Mouse (Mus musculus) embryonic facial prominence, embryonic 15.5 days (tissue): ENCODE data around the gene Atg4b. TPM values are rescaled to one million over a fixed set of nuclear protein-coding genes. Genes with fewer than 3 reads are reported as not detected.
"Not testable (repeated sequence)": the region's sequence is repeated elsewhere in the genome, so short reads cannot be mapped to it uniquely, and the experiment has no call there.

Experiments
- ATAC-seq: fragments of 200-750 bp; cut with Nextera tagmentation; 2 replicates; pipeline ENCODE4 v1.8.0; 2017; ENCODE audit warnings: low read depth, moderate TSS enrichment; ENCODE audit not compliant: insufficient number of reproducible peaks, low FRiP score, low TSS enrichment
- H3K27ac ChIP-seq: fragments of 300-500 bp; sonication (generic); replicated peaks from 2 replicates; pipeline ENCODE4 v1.5.1; 2015; ENCODE audit warnings: mild to moderate bottlenecking, inconsistent platforms
- H3K27me3 ChIP-seq: fragments of 300-500 bp; sonication (generic); 2 replicates; pipeline ENCODE4 v1.6.1; 2015; ENCODE audit warnings: inconsistent platforms
- H3K36me3 ChIP-seq: fragments of 300-500 bp; sonication (generic); 2 replicates; pipeline ENCODE4 v1.6.1; 2015; ENCODE audit warnings: mild to moderate bottlenecking, inconsistent platforms
- H3K4me1 ChIP-seq: fragments of 300-500 bp; sonication (generic); 2 replicates; pipeline ENCODE4 v1.6.1; 2015; ENCODE audit warnings: inconsistent platforms
- H3K4me2 ChIP-seq: fragments of 300-500 bp; sonication (generic); replicated peaks from 2 replicates; pipeline ENCODE4 v1.6.1; 2015; ENCODE audit warnings: mild to moderate bottlenecking, inconsistent platforms
- H3K4me3 ChIP-seq: fragments of 300-500 bp; sonication (generic); replicated peaks from 2 replicates; pipeline ENCODE4 v1.5.1; 2015; ENCODE audit warnings: mild to moderate bottlenecking, inconsistent platforms
- H3K9ac ChIP-seq: fragments of 300-500 bp; sonication (generic); 2 replicates; pipeline ENCODE4 v1.6.1; 2015; ENCODE audit warnings: inconsistent platforms
- H3K9me3 ChIP-seq: fragments of 300-500 bp; sonication (generic); replicated peaks from 2 replicates; pipeline ENCODE4 v1.6.1; 2016; ENCODE audit warnings: inconsistent platforms
- whole genome bisulfite sequencing: fragments of 180-500 bp; shearing (Covaris S2); methylation state at CpG from one replicate; pipeline ENCODE4 v1.1.7; 2015; 5-methylcytosine and 5-hydroxymethylcytosine counted together
- polyA plus RNA-seq: library from polyadenylated mRNA; unstranded; fragments of >200 nt; fragmentation: Nextera tagmentation; extraction: Ambion mirVana; gene quantifications from 2 replicates; pipeline ENCODE4 v1.2.1, GENCODE M21; 2015

The Atg4b gene
- polyA plus RNA-seq, 1 experiment from 2014 or later = 78.5 TPM

DNA sequence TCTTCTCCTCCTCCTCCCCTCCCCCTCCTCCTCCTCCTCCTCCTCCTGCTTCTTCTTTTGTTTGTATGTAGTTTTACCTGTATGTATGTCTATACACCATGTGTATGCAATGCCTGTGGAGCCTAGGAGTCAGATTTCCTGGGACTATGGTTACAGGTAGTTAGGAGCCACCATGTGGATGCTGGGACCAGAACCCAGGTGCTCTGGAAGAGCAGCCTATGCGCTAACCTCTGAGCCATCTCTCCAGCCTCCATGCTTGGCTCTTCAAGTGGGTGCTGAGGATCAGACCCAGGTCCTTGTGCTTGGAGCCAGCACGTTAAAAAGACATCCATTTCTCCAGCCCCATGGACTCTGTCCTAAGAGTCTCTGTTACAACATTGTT lies 85.2 kb downstream of the Atg4b start:
- Histone ChIP-seq H3K27me3 (no peaks in the 10 kb centered on the region), H3K4me2 (no peak overlapping the region), H3K4me1 (no peaks in the 10 kb centered on the region), H3K27ac (no peak overlapping the region), H3K9me3 (no peaks in the 10 kb centered on the region), H3K36me3 (peaks cover 21% of the 10 kb centered on the region), H3K9ac (no peak overlapping the region), H3K4me3 (no peak overlapping the region)
- 88% methylated on average over 2 of the region's 2 CpGs for WGBS
- no peak for ATAC-seq

DNA sequence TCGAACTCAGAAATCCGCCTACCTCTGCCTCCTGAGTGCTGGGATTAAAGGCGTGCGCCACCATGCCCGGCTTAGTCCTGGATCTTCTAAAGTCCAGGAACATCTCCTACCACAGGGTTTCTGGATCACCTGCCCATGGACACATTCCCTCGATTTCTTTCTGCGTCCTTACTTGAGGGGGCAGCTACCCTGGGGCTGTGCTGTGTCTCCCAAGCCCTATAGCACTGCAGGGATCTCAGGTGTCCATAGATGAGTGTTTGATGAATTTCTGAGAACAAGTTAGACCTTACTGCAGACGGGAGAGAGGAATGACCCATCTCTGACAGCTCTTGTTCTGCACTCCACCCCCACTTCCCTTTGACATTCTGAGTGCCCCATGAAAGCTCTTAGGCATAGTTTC lies 86.0 kb downstream of the Atg4b start:
- Histone ChIP-seq H3K4me2 (no peak overlapping the region), H3K27me3 (no peaks in the 10 kb centered on the region), H3K4me1 (no peaks in the 10 kb centered on the region), H3K4me3 (no peak overlapping the region), H3K36me3 (peaks cover 21% of the 10 kb centered on the region), H3K9me3 (no peaks in the 10 kb centered on the region), H3K9ac (no peak overlapping the region), H3K27ac (no peak overlapping the region)
- 94% methylated on average over 8 of the region's 8 CpGs for WGBS
- ATAC-seq = no peak

DNA sequence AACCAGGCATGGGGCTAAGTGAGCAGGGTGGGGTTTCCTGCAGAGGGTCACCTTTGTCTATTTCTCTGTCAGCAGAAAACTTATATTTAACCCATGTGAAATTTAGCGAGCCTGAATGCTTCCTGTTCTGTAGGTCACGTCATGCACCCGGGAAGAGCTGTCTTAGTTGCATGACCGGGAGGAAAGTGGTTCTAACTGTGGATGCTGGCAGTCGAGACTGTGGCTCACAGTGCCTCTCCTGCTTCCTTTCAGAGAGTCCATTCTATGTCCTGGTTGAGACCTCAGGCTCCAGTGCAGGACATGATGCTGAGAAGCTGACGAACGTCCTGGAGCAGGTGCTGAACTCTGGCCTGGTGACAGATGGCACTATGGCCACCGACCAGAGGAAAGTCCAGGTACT lies 87.3 kb downstream of the Atg4b start:
- not testable (repeated sequence) for H3K4me3 ChIP-seq, H3K27ac ChIP-seq, H3K4me1 ChIP-seq, H3K9ac ChIP-seq, H3K27me3 ChIP-seq, ATAC-seq, H3K9me3 ChIP-seq, H3K4me2 ChIP-seq
- 92% methylated on average over 8 of the region's 8 CpGs for WGBS
- H3K36me3 ChIP-seq = peaks cover 21% of the 10 kb centered on the region

Other genes with a start within 250 kb of the Atg4b start
- gene Farp2, start 239.4 kb upstream of the Atg4b start, polyA plus RNA-seq = 10.9 and 11.3 TPM in 2 replicates
- gene Stk25, start 92.8 kb upstream of the Atg4b start, polyA plus RNA-seq = 185 and 200 TPM in 2 replicates
- 61.3 and 63.4 TPM in 2 replicates for gene Bok, start 65.8 kb upstream of the Atg4b start, polyA plus RNA-seq
- gene Thap4, start 3.4 kb downstream of the Atg4b start, polyA plus RNA-seq = 55.6 and 59.0 TPM in 2 replicates
- gene Dtymk, start 50.4 kb downstream of the Atg4b start, polyA plus RNA-seq = 208 and 218 TPM in 2 replicates
- gene Ing5, start 52.5 kb downstream of the Atg4b start, polyA plus RNA-seq = 13.9 and 14.9 TPM in 2 replicates
- gene D2hgdh, start 73.4 kb downstream of the Atg4b start, polyA plus RNA-seq = 18.5 and 18.8 TPM in 2 replicates
- 0.18 and 0.92 TPM in 2 replicates for gene Gal3st2, start 109.8 kb downstream of the Atg4b start, polyA plus RNA-seq
- 0.12 and 0.29 TPM in 2 replicates for gene Gal3st2b, start 166.8 kb downstream of the Atg4b start, polyA plus RNA-seq
- gene Gal3st2c, start 239.0 kb downstream of the Atg4b start, polyA plus RNA-seq = not detected in 2 replicates